Mouse (Mus musculus) MEL (cell line): ENCODE results near the gene Ptges3l. TPM values are rescaled to one million over a fixed set of nuclear protein-coding genes. Genes with fewer than 3 reads are reported as not detected.

Source experiments
- DNase-seq: peaks from one replicate; pipeline ENCODE4 v3.0.0; 2011; ENCODE audit warnings: low read depth, low spot score
- H3K27ac ChIP-seq: 2 replicates; pipeline ENCODE4 v1.5.1; 2012; ENCODE audit warnings: low read depth, mild to moderate bottlenecking, control low read depth, low read length, moderate library complexity; ENCODE audit not compliant: control insufficient read depth
- H3K27me3 ChIP-seq, 2 experiments: fragments of 150-350 bp in 1 of 2; sonication (generic) in 1 of 2; 2 replicates each; pipeline ENCODE4 v1.6.1; 2012; ENCODE audit warnings: low read length in 2 of 2, mild to moderate bottlenecking in 2 of 2, improper control_type of control experiment in 1 of 2, moderate library complexity in 1 of 2; ENCODE audit not compliant: insufficient read depth in 2 of 2, control insufficient read depth in 1 of 2
- H3K36me3 ChIP-seq, 2 experiments: 2 replicates each; pipeline ENCODE4 v1.6.1; 2012 to 2014; ENCODE audit warnings: low read length in 2 of 2, improper control_type of control experiment in 1 of 2, inconsistent platforms in 1 of 2, mild to moderate bottlenecking in 1 of 2; ENCODE audit not compliant: insufficient read depth in 2 of 2, control insufficient read depth in 1 of 2
- H3K4me1 ChIP-seq, 2 experiments: fragments of 150-350 bp in 1 of 2; sonication (generic) in 1 of 2; 2 replicates each; pipeline ENCODE4 v1.6.1; 2012; ENCODE audit warnings: low read length in 2 of 2, improper control_type of control experiment in 1 of 2, mild to moderate bottlenecking in 1 of 2; ENCODE audit not compliant: insufficient read depth in 2 of 2, control insufficient read depth in 1 of 2
- H3K4me3 ChIP-seq, 2 experiments: fragments of 150-350 bp in 1 of 2; sonication (generic) in 1 of 2; 2 replicates each; pipeline ENCODE4 v1.5.1; 2012; ENCODE audit warnings: low read depth in 2 of 2, low read length in 2 of 2, mild to moderate bottlenecking in 2 of 2, moderate library complexity in 2 of 2, control low read depth in 1 of 2, improper control_type of control experiment in 1 of 2; ENCODE audit not compliant: control insufficient read depth in 1 of 2, insufficient read depth in 1 of 2
- H3K79me2 ChIP-seq: 2 replicates; pipeline ENCODE4 v1.6.1; 2012; ENCODE audit warnings: mild to moderate bottlenecking, low read length, moderate library complexity; ENCODE audit not compliant: control insufficient read depth, poor library complexity, insufficient read depth
- H3K9ac ChIP-seq: 2 replicates; pipeline ENCODE4 v1.6.1; 2012; ENCODE audit warnings: low read depth, mild to moderate bottlenecking, control low read depth, low read length, moderate library complexity; ENCODE audit not compliant: control insufficient read depth, poor library complexity, severe bottlenecking
- H3K9me3 ChIP-seq: fragments of 150-350 bp; sonication (generic); replicated peaks from 2 replicates; pipeline ENCODE4 v1.6.1; 2012; ENCODE audit warnings: mild to moderate bottlenecking, low read length, improper control_type of control experiment, moderate library complexity; ENCODE audit not compliant: insufficient read depth
- BHLHE40 ChIP-seq: IDR thresholded peaks from 2 replicates; pipeline ENCODE4 v1.6.1; 2012; ENCODE audit warnings: low read depth, mild to moderate bottlenecking, inconsistent platforms, low read length, improper control_type of control experiment, borderline replicate concordance
- CHD1 ChIP-seq: IDR thresholded peaks from 2 replicates; pipeline ENCODE4 v1.6.1; 2012; ENCODE audit warnings: low read depth, mild to moderate bottlenecking, inconsistent platforms, low read length, improper control_type of control experiment
- CHD2 ChIP-seq: IDR thresholded peaks from 2 replicates; pipeline ENCODE4 v1.6.1; 2011; ENCODE audit warnings: low read length, improper control_type of control experiment
- E2F4 ChIP-seq: IDR thresholded peaks from 2 replicates; pipeline ENCODE4 v1.6.1; 2011; ENCODE audit warnings: low read depth, low read length, improper control_type of control experiment, borderline replicate concordance
- ELF1 ChIP-seq: IDR thresholded peaks from 2 replicates; pipeline ENCODE4 v1.6.1; 2014; ENCODE audit warnings: low read depth, mild to moderate bottlenecking, inconsistent platforms, low read length, improper control_type of control experiment, moderate library complexity
- EP300 ChIP-seq, 2 experiments: IDR thresholded peaks; 2 replicates each; pipeline ENCODE4 v1.6.1; 2011; ENCODE audit warnings: improper control_type of control experiment in 2 of 2, low read length in 2 of 2, low read depth in 1 of 2, mild to moderate bottlenecking in 1 of 2
- HCFC1 ChIP-seq: IDR thresholded peaks from 2 replicates; pipeline ENCODE4 v1.6.1; 2012; ENCODE audit warnings: low read depth, mild to moderate bottlenecking, inconsistent platforms, low read length, improper control_type of control experiment, moderate library complexity
- JUND ChIP-seq: IDR thresholded peaks from 2 replicates; pipeline ENCODE4 v1.6.1; 2011; ENCODE audit warnings: low read depth, mild to moderate bottlenecking, improper control_type of control experiment, low read length
- KAT2A ChIP-seq: conservative IDR thresholded peaks from 2 replicates; pipeline ENCODE4 v1.6.1; 2012; ENCODE audit warnings: low read depth, low read length, improper control_type of control experiment, inconsistent platforms
- MAFK ChIP-seq: IDR thresholded peaks from 2 replicates; pipeline ENCODE4 v1.6.1; 2011; ENCODE audit warnings: low read depth, mild to moderate bottlenecking, low read length, improper control_type of control experiment, borderline replicate concordance
- MAX ChIP-seq: IDR thresholded peaks from 2 replicates; pipeline ENCODE4 v1.6.1; 2011; ENCODE audit warnings: low read length, improper control_type of control experiment
- MAZ ChIP-seq: IDR thresholded peaks from 2 replicates; pipeline ENCODE4 v1.6.1; 2012; ENCODE audit warnings: low read depth, mild to moderate bottlenecking, inconsistent platforms, low read length, improper control_type of control experiment
- MEF2A ChIP-seq: IDR thresholded peaks from 2 replicates; pipeline ENCODE4 v1.6.1; 2014; ENCODE audit warnings: low read depth, mild to moderate bottlenecking, inconsistent platforms, low read length, improper control_type of control experiment; ENCODE audit not compliant: poor library complexity, insufficient replicate concordance, severe bottlenecking; ENCODE audit errors: extremely low read depth
- MXI1 ChIP-seq: IDR thresholded peaks from 2 replicates; pipeline ENCODE4 v1.6.1; 2011; ENCODE audit warnings: mild to moderate bottlenecking, low read depth, low read length, improper control_type of control experiment
- MYC ChIP-seq: IDR thresholded peaks from 2 replicates; pipeline ENCODE4 v1.6.1; 2011; ENCODE audit warnings: low read depth, mild to moderate bottlenecking, low read length, improper control_type of control experiment, moderate library complexity
- NRF1 ChIP-seq: IDR thresholded peaks from 2 replicates; pipeline ENCODE4 v1.6.1; 2014; ENCODE audit warnings: low read depth, mild to moderate bottlenecking, inconsistent platforms, low read length, improper control_type of control experiment, moderate library complexity; ENCODE audit not compliant: poor library complexity, insufficient read depth, severe bottlenecking
- POLR2A ChIP-seq, 2 experiments: IDR thresholded peaks; 2 replicates each; pipeline ENCODE4 v1.6.1; 2011 to 2012; ENCODE audit warnings: low read length in 2 of 2, mild to moderate bottlenecking in 2 of 2, control low read depth in 1 of 2, improper control_type of control experiment in 1 of 2, low read depth in 1 of 2, moderate library complexity in 1 of 2; ENCODE audit not compliant: control insufficient read depth in 1 of 2, insufficient read depth in 1 of 2, poor library complexity in 1 of 2
- POLR2AphosphoS5 ChIP-seq: IDR thresholded peaks from 2 replicates; pipeline ENCODE4 v1.6.1; 2012; ENCODE audit warnings: low read depth, borderline replicate concordance, mild to moderate bottlenecking, inconsistent platforms, low read length, moderate library complexity, mixed read lengths
- RCOR1 ChIP-seq: IDR thresholded peaks from 2 replicates; pipeline ENCODE4 v1.6.1; 2012; ENCODE audit warnings: low read depth, mild to moderate bottlenecking, inconsistent platforms, low read length, improper control_type of control experiment
- SIN3A ChIP-seq: IDR thresholded peaks from 2 replicates; pipeline ENCODE4 v1.6.1; 2012; ENCODE audit warnings: low read length, improper control_type of control experiment, inconsistent platforms
- SMC3 ChIP-seq: IDR thresholded peaks from 2 replicates; pipeline ENCODE4 v1.6.1; 2011; ENCODE audit warnings: low read depth, low read length, improper control_type of control experiment
- TBP ChIP-seq: IDR thresholded peaks from 2 replicates; pipeline ENCODE4 v1.8.0; 2011; ENCODE audit warnings: low read depth, low read length, improper control_type of control experiment
- TCF12 ChIP-seq: IDR thresholded peaks from 2 replicates; pipeline ENCODE4 v1.6.1; 2014; ENCODE audit warnings: low read depth, mild to moderate bottlenecking, inconsistent platforms, low read length, improper control_type of control experiment, moderate library complexity
- UBTF ChIP-seq: IDR thresholded peaks from 2 replicates; pipeline ENCODE4 v1.6.1; 2012; ENCODE audit warnings: low read depth, mild to moderate bottlenecking, inconsistent platforms, low read length, improper control_type of control experiment, moderate library complexity, borderline replicate concordance; ENCODE audit not compliant: insufficient read depth
- USF1 ChIP-seq: IDR thresholded peaks from 2 replicates; pipeline ENCODE4 v1.6.1; 2014; ENCODE audit warnings: low read depth, mild to moderate bottlenecking, inconsistent platforms, low read length, improper control_type of control experiment, moderate library complexity
- USF2 ChIP-seq, 2 experiments: IDR thresholded peaks; 2 replicates each; pipeline ENCODE4 v1.6.1; 2011 to 2012; ENCODE audit warnings: improper control_type of control experiment in 2 of 2, low read length in 2 of 2, borderline replicate concordance in 1 of 2, inconsistent platforms in 1 of 2, low read depth in 1 of 2, mild to moderate bottlenecking in 1 of 2; ENCODE audit not compliant: insufficient read depth in 1 of 2
- ZC3H11A ChIP-seq: IDR thresholded peaks from 2 replicates; pipeline ENCODE4 v1.6.1; 2012; ENCODE audit warnings: low read depth, mild to moderate bottlenecking, inconsistent platforms, low read length, improper control_type of control experiment
- ZKSCAN1 ChIP-seq: IDR thresholded peaks from 2 replicates; pipeline ENCODE4 v1.6.1; 2012; ENCODE audit warnings: low read depth, mild to moderate bottlenecking, inconsistent platforms, low read length, improper control_type of control experiment, moderate library complexity
- ZNF384 ChIP-seq: IDR thresholded peaks from 2 replicates; pipeline ENCODE4 v1.6.1; 2012; ENCODE audit warnings: low read depth, mild to moderate bottlenecking, inconsistent platforms, low read length, improper control_type of control experiment
- polyA plus RNA-seq, 2 experiments: library from polyadenylated mRNA; stranded (reverse) in 1 of 2; unstranded in 1 of 2; fragments of >175 nt in 1 of 2; fragments of >200 nt in 1 of 2; gene quantifications; 2 replicates each; pipeline versions ENCODE4 v1.2.1 to v1.2.4; 2012; ENCODE audit warnings: low replicate concordance in 2 of 2, low read depth in 1 of 2; ENCODE audit not compliant: insufficient read length in 2 of 2, insufficient read depth in 1 of 2, missing spikeins in 1 of 2
- total RNA-seq: library from RNA; depleted of rRNA; stranded (reverse); fragments of 300-350 nt; gene quantifications from 2 replicates; pipeline ENCODE4 v1.2.3, GENCODE M21; 2012

Gene Ptges3l
- total and polyA plus RNA-seq, 3 experiments, result 1.4 to 2.3 TPM; not detected in 1

DNA sequence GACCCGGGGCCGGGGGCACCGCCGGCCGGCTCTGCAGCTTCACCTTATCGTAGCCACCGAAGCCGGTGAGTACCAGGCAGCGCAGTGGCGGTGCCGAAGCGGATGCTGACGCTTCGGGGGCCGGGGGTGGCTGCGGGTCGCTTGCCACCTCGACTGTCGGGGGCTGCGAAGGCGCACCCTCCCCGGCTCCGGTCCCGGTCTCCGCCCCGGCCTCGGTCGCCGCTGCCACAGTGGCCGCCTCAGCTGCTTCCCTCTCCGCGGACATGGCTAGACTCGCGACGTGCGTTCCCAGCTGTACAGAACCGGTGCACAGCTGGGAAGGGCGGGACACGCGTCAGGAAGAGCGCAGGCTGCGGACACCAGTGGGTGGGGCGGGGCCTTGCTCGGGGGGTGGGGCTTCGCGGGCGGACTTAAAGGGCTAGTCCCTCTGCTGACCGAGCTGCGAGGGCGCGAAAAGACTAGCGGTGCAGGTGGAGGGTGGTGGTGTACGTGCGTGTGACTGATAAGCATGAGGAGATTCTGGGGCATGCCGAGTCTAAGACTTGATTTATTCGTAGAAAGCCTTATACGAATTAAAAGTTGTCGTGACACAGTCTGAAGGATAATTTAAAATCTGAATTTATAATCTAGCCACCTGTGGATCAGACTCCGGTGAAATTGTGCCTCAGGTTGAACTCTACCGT, 40.9 kb upstream of the Ptges3l start, which contains the start of gene Vat1 (continued):
- TF ChIP-seq TBP (no peak), RCOR1 (peak; percentile 64), POLR2A (IDR thresholded peaks at IDR 0.05; ENCODE audit: control insufficient read depth in 1 of 2, insufficient read depth in 1 of 2, low read depth in 1 of 2, low read length in 2 of 2, poor library complexity in 1 of 2) (peak; percentile 34 to 38; a peak in 1 of 4 replicates), USF1 (no peak), CHD1 (no peak), MEF2A (no peak), JUND (no peak), ZNF384 (no peak), HCFC1 (peak; percentile 52), MYC (0 out of 2 replicates have a peak, but pooled peaks have one; percentile 17), MAZ (peak; percentile 56; the same call in 1 of the 2 replicates), ZKSCAN1 (no peak), E2F4 (peak; percentile 92), MXI1 (peak; percentile 81), ZC3H11A (no peak), CHD2 (no peak), SMC3 (no peak), ELF1 (0 out of 2 replicates have a peak, but pooled peaks have one; percentile 51)

- Histone ChIP-seq H3K9me3 (no peaks in the 10 kb centered on the region), H3K9ac (peak overlapping the region; percentile 78), H3K27me3 (no peaks in the 10 kb centered on the region), H3K4me3 (peak overlapping the region; percentile 70 to 82), H3K4me1 (peaks cover 12 to 33% of the 10 kb centered on the region in 2 experiments), H3K36me3 (peaks cover 0 to 27% of the 10 kb centered on the region in 2 experiments; a peak in 3 of 4 replicates), H3K27ac (peak overlapping the region; percentile 82), H3K79me2 (peaks cover 6% of the 10 kb centered on the region; the same call in 1 of the 2 replicates)
- DNase-seq, result peak; percentile 91
- no peak for TF ChIP-seq MAFK
- no peak for TF ChIP-seq POLR2A (IDR thresholded peaks at IDR 0.05; ENCODE audit: control insufficient read depth in 1 of 2, insufficient read depth in 1 of 2, low read depth in 1 of 2, low read length in 2 of 2, poor library complexity in 1 of 2)
- TF ChIP-seq UBTF, result peak; percentile 77; the same call in 1 of the 2 replicates
- no peak for TF ChIP-seq POLR2AphosphoS5
- TF ChIP-seq KAT2A, result no peak
- no peak for TF ChIP-seq ZKSCAN1
- TF ChIP-seq TCF12, result peak; percentile 23; the same call in 1 of the 2 replicates
- TF ChIP-seq SIN3A, result no peak; the same call in 1 of the 2 replicates
- TF ChIP-seq E2F4, result no peak
- TF ChIP-seq BHLHE40, result peak; percentile 56; the same call in 1 of the 2 replicates
- peak; percentile 73 for TF ChIP-seq MAX
- TF ChIP-seq ZC3H11A, result no peak
- TF ChIP-seq NRF1, result peak; percentile 89
- no peak for TF ChIP-seq CHD1
- TF ChIP-seq MYC, result no peak
- no peak for TF ChIP-seq USF2 (IDR thresholded peaks at IDR 0.05; ENCODE audit: borderline replicate concordance in 1 of 2, insufficient read depth in 1 of 2, low read depth in 1 of 2, low read length in 2 of 2)
- peak in 1 of 2 experiments; percentile 20; a peak in 1 of 4 replicates for TF ChIP-seq EP300 (IDR thresholded peaks at IDR 0.05; ENCODE audit: low read depth in 1 of 2, low read length in 2 of 2)
- TF ChIP-seq ZNF384, result no peak
- peak; percentile 52 for TF ChIP-seq MXI1
Measured at GRCm38 (mm10) chr11:101465101-101465868, 40.2 kb upstream of the Ptges3l start.
